Mouse (Mus musculus): Measurements from ENCODE around the gene Smarcc2. TPM values are rescaled to one million over a fixed set of nuclear protein-coding genes. Genes with fewer than 3 reads are reported as not detected.
A peak's percentile ranks its signal among the peaks of the same experiment; 100 is the strongest.
"Not testable (repeated sequence)": the region's sequence is repeated elsewhere in the genome, so short reads cannot be mapped to it uniquely, and the experiment has no call there.

The Smarcc2 gene
- polyA plus RNA-seq, 1 experiment from 2014 or later: 93.6 TPM

- WGBS: 83% methylated on average over 3 of the region's 3 CpGs
- H3K27ac ChIP-seq (replicated peaks): no peak overlapping the region
- peaks cover 4% of the 10 kb centered on the region for H3K4me1 ChIP-seq
- no peak overlapping the region for H3K9ac ChIP-seq
- H3K36me3 ChIP-seq: peaks cover 4% of the 10 kb centered on the region; the same call in 1 of the 2 replicates
- H3K27me3 ChIP-seq: no peaks in the 10 kb centered on the region
- no peak overlapping the region for H3K4me3 ChIP-seq (replicated peaks)
- H3K4me2 ChIP-seq (replicated peaks): no peak overlapping the region
- H3K9me3 ChIP-seq (replicated peaks): no peaks in the 10 kb centered on the region
- no peak for ATAC-seq (ENCODE audit: insufficient number of reproducible peaks, low FRiP score, low TSS enrichment, low read depth)
These were observed 45.0 kb downstream of the Smarcc2 start for GRCm38 (mm10) chr10:128504012-128504411.

- no peak for ATAC-seq (ENCODE audit: insufficient number of reproducible peaks, low FRiP score, low TSS enrichment, low read depth)
- H3K27me3 ChIP-seq: no peaks in the 10 kb centered on the region
- peaks cover 7% of the 10 kb centered on the region for H3K36me3 ChIP-seq
- WGBS: 64% methylated on average over 9 of the region's 9 CpGs
- no peak overlapping the region; the same call in 1 of the 2 replicates for H3K9ac ChIP-seq
- no peak overlapping the region for H3K4me2 ChIP-seq (replicated peaks)
- no peaks in the 10 kb centered on the region for H3K4me1 ChIP-seq
- no peak overlapping the region for H3K4me3 ChIP-seq (replicated peaks)
- no peak overlapping the region for H3K27ac ChIP-seq (replicated peaks)
- no peaks in the 10 kb centered on the region for H3K9me3 ChIP-seq (replicated peaks)
These were observed 45.8 kb downstream of the Smarcc2 start for GRCm38 (mm10) chr10:128504641-128505370.

GRCm38 (mm10) chr10:128505371-128505667, 46.3 kb downstream of the Smarcc2 start:
- H3K27ac ChIP-seq (replicated peaks); H3K27me3 ChIP-seq; H3K9me3 ChIP-seq (replicated peaks); H3K9ac ChIP-seq; H3K4me2 ChIP-seq (replicated peaks); H3K4me1 ChIP-seq; ATAC-seq (ENCODE audit: insufficient number of reproducible peaks, low FRiP score, low TSS enrichment, low read depth); H3K4me3 ChIP-seq (replicated peaks): not testable (repeated sequence)
- 76% methylated on average over 5 of the region's 5 CpGs for WGBS
- H3K36me3 ChIP-seq: peaks cover 12% of the 10 kb centered on the region

- Histone ChIP-seq H3K9ac (no peak overlapping the region), H3K36me3 (peaks cover 18% of the 10 kb centered on the region), H3K27ac (replicated peaks) (no peak overlapping the region), H3K4me2 (replicated peaks) (no peak overlapping the region), H3K4me3 (replicated peaks) (no peak overlapping the region), H3K4me1 (no peaks in the 10 kb centered on the region), H3K9me3 (replicated peaks) (no peaks in the 10 kb centered on the region), H3K27me3 (no peaks in the 10 kb centered on the region)
- WGBS: 91% methylated on average over 14 of the region's 14 CpGs
- no peak for ATAC-seq (ENCODE audit: insufficient number of reproducible peaks, low FRiP score, low TSS enrichment, low read depth)
These were observed 46.9 kb downstream of the Smarcc2 start for GRCm38 (mm10) chr10:128505974-128506373.

- Histone ChIP-seq H3K27ac (replicated peaks) (peak overlapping the region; percentile 55), H3K4me1 (no peaks in the 10 kb centered on the region), H3K27me3 (no peaks in the 10 kb centered on the region), H3K9ac (no peak overlapping the region), H3K9me3 (replicated peaks) (no peaks in the 10 kb centered on the region), H3K36me3 (peaks cover 38% of the 10 kb centered on the region), H3K4me2 (replicated peaks) (no peak overlapping the region), H3K4me3 (replicated peaks) (no peak overlapping the region)
- no peak for ATAC-seq (ENCODE audit: insufficient number of reproducible peaks, low FRiP score, low TSS enrichment, low read depth)
- 62% methylated on average over 9 of the region's 9 CpGs for WGBS
These were observed 49.2 kb downstream of the Smarcc2 start for GRCm38 (mm10) chr10:128508260-128508659.

- Histone ChIP-seq H3K27me3 (no peaks in the 10 kb centered on the region), H3K4me1 (no peaks in the 10 kb centered on the region), H3K27ac (replicated peaks) (no peak overlapping the region), H3K4me2 (replicated peaks) (no peak overlapping the region), H3K9me3 (replicated peaks) (no peaks in the 10 kb centered on the region), H3K4me3 (replicated peaks) (no peak overlapping the region), H3K36me3 (peaks cover 47% of the 10 kb centered on the region), H3K9ac (no peak overlapping the region)
- 74% methylated on average over 9 of the region's 9 CpGs for WGBS
- no peak for ATAC-seq (ENCODE audit: insufficient number of reproducible peaks, low FRiP score, low TSS enrichment, low read depth)
These were observed 50.2 kb downstream of the Smarcc2 start for GRCm38 (mm10) chr10:128509203-128509602.

- Histone ChIP-seq H3K4me2 (replicated peaks) (no peak overlapping the region), H3K9me3 (replicated peaks) (no peaks in the 10 kb centered on the region), H3K27me3 (no peaks in the 10 kb centered on the region), H3K9ac (no peak overlapping the region), H3K4me3 (replicated peaks) (no peak overlapping the region), H3K4me1 (no peaks in the 10 kb centered on the region), H3K36me3 (peaks cover 48% of the 10 kb centered on the region), H3K27ac (replicated peaks) (no peak overlapping the region)
- no peak for ATAC-seq (ENCODE audit: insufficient number of reproducible peaks, low FRiP score, low TSS enrichment, low read depth)
- 77% methylated on average over 4 of the region's 4 CpGs for WGBS
These were observed 50.8 kb downstream of the Smarcc2 start for GRCm38 (mm10) chr10:128509831-128510230.

- H3K4me2 ChIP-seq (replicated peaks): no peak overlapping the region
- no peak overlapping the region for H3K9ac ChIP-seq
- H3K9me3 ChIP-seq (replicated peaks): no peaks in the 10 kb centered on the region
- WGBS: 87% methylated on average over 11 of the region's 11 CpGs
- H3K4me1 ChIP-seq: no peaks in the 10 kb centered on the region
- no peak overlapping the region for H3K4me3 ChIP-seq (replicated peaks)
- no peak for ATAC-seq (ENCODE audit: insufficient number of reproducible peaks, low FRiP score, low TSS enrichment, low read depth)
- H3K27me3 ChIP-seq: no peaks in the 10 kb centered on the region
- H3K27ac ChIP-seq (replicated peaks): no peak overlapping the region
- H3K36me3 ChIP-seq: peaks cover 53% of the 10 kb centered on the region
These were observed 51.3 kb downstream of the Smarcc2 start for GRCm38 (mm10) chr10:128510301-128510700.

GRCm38 (mm10) chr10:128511189-128511588, 52.1 kb downstream of the Smarcc2 start:
- ATAC-seq (ENCODE audit: insufficient number of reproducible peaks, low FRiP score, low TSS enrichment, low read depth): no peak
- WGBS: 84% methylated on average over 9 of the region's 9 CpGs
- H3K4me3 ChIP-seq (replicated peaks): no peak overlapping the region
- no peak overlapping the region for H3K9ac ChIP-seq
- no peaks in the 10 kb centered on the region for H3K9me3 ChIP-seq (replicated peaks)
- no peak overlapping the region for H3K4me2 ChIP-seq (replicated peaks)
- H3K36me3 ChIP-seq: peaks cover 58% of the 10 kb centered on the region
- H3K4me1 ChIP-seq: no peaks in the 10 kb centered on the region
- H3K27ac ChIP-seq (replicated peaks): no peak overlapping the region
- no peaks in the 10 kb centered on the region for H3K27me3 ChIP-seq

GRCm38 (mm10) chr10:128511761-128512160, 52.7 kb downstream of the Smarcc2 start:
- Histone ChIP-seq H3K36me3 (peaks cover 60% of the 10 kb centered on the region), H3K9ac (no peak overlapping the region), H3K4me3 (replicated peaks) (no peak overlapping the region), H3K4me1 (no peaks in the 10 kb centered on the region), H3K9me3 (replicated peaks) (no peaks in the 10 kb centered on the region), H3K4me2 (replicated peaks) (no peak overlapping the region), H3K27me3 (no peaks in the 10 kb centered on the region), H3K27ac (replicated peaks) (no peak overlapping the region)
- no peak for ATAC-seq (ENCODE audit: insufficient number of reproducible peaks, low FRiP score, low TSS enrichment, low read depth)
- WGBS: 79% methylated on average over 12 of the region's 12 CpGs

- Histone ChIP-seq H3K9ac (no peak overlapping the region), H3K4me2 (replicated peaks) (no peak overlapping the region), H3K36me3 (peaks cover 81% of the 10 kb centered on the region), H3K4me3 (replicated peaks) (no peak overlapping the region), H3K4me1 (0 out of 2 replicates have a peak, but pooled peaks cover 4% of the 10 kb centered on the region), H3K27me3 (peaks cover 12% of the 10 kb centered on the region), H3K9me3 (replicated peaks) (no peaks in the 10 kb centered on the region), H3K27ac (replicated peaks) (no peak overlapping the region)
- no peak for ATAC-seq (ENCODE audit: insufficient number of reproducible peaks, low FRiP score, low TSS enrichment, low read depth)
- 77% methylated on average over 4 of the region's 4 CpGs for WGBS
These were observed 56.0 kb downstream of the Smarcc2 start for GRCm38 (mm10) chr10:128515044-128515443.

GRCm38 (mm10) chr10:128516029-128516428, 57.0 kb downstream of the Smarcc2 start:
- Histone ChIP-seq H3K4me2 (replicated peaks) (peak overlapping the region; percentile 24), H3K27me3 (peaks cover 12% of the 10 kb centered on the region), H3K9ac (no peak overlapping the region), H3K36me3 (peaks cover 82% of the 10 kb centered on the region), H3K4me3 (replicated peaks) (peak overlapping the region; percentile 4; the same call in 1 of the 2 replicates), H3K9me3 (replicated peaks) (no peaks in the 10 kb centered on the region), H3K4me1 (0 out of 2 replicates have a peak, but pooled peaks cover 4% of the 10 kb centered on the region), H3K27ac (replicated peaks) (no peak overlapping the region)
- 31% methylated on average over 20 of the region's 20 CpGs for WGBS
- ATAC-seq (ENCODE audit: insufficient number of reproducible peaks, low FRiP score, low TSS enrichment, low read depth): no peak

Data from embryonic facial prominence, embryonic 15.5 days (tissue).